Mouse (Mus musculus) embryonic facial prominence, embryonic 12.5 days (tissue): ENCODE data around the gene Kcnk16. TPM values are rescaled to one million over a fixed set of nuclear protein-coding genes. Genes with fewer than 3 reads are reported as not detected.

Source experiments
- ATAC-seq: fragments of 200-750 bp; cut with Nextera tagmentation; 2 replicates; pipeline ENCODE4 v1.8.0; 2017; ENCODE audit not compliant: insufficient number of reproducible peaks, insufficient read depth, low FRiP score, low TSS enrichment
- H3K27ac ChIP-seq: fragments of 300-500 bp; sonication (generic); 2 replicates; pipeline ENCODE4 v1.5.1; 2016; ENCODE audit warnings: mild to moderate bottlenecking
- H3K27me3 ChIP-seq: fragments of 300-500 bp; sonication (generic); 2 replicates; pipeline ENCODE4 v1.6.1; 2016; ENCODE audit warnings: mild to moderate bottlenecking, moderate library complexity
- H3K36me3 ChIP-seq: fragments of 300-500 bp; sonication (generic); 2 replicates; pipeline ENCODE4 v1.6.1; 2016; ENCODE audit warnings: mild to moderate bottlenecking
- H3K4me1 ChIP-seq: fragments of 300-500 bp; sonication (generic); 2 replicates; pipeline ENCODE4 v1.6.1; 2016
- H3K4me2 ChIP-seq: fragments of 300-500 bp; sonication (generic); replicated peaks from 2 replicates; pipeline ENCODE4 v1.6.1; 2016; ENCODE audit warnings: mild to moderate bottlenecking, moderate library complexity
- H3K4me3 ChIP-seq: fragments of 300-500 bp; sonication (generic); 2 replicates; pipeline ENCODE4 v1.5.1; 2016; ENCODE audit warnings: mild to moderate bottlenecking
- H3K9ac ChIP-seq: fragments of 300-500 bp; sonication (generic); 2 replicates; pipeline ENCODE4 v1.6.1; 2016; ENCODE audit warnings: mild to moderate bottlenecking, moderate library complexity
- H3K9me3 ChIP-seq: fragments of 300-500 bp; sonication (generic); 2 replicates; pipeline ENCODE4 v1.6.1; 2016; ENCODE audit warnings: mild to moderate bottlenecking, moderate library complexity
- WGBS: fragments of 180-500 bp; shearing (Covaris S2); methylation state at CpG from one replicate; pipeline ENCODE4 v1.1.7; 2016; 5-methylcytosine and 5-hydroxymethylcytosine counted together
- polyA plus RNA-seq: library from polyadenylated mRNA; unstranded; fragments of >200 nt; fragmentation: Nextera tagmentation; extraction: Ambion mirVana; gene quantifications from 2 replicates; pipeline ENCODE4 v1.2.1, GENCODE M21; 2016

Gene Kcnk16
- polyA plus RNA-seq, 1 experiment from 2014 or later = not detected

- H3K9me3 ChIP-seq = no peaks in the 10 kb centered on the region
- no peak overlapping the region for H3K9ac ChIP-seq
- no peaks in the 10 kb centered on the region for H3K27me3 ChIP-seq
- WGBS = 86% methylated on average over 7 of the region's 7 CpGs
- H3K4me3 ChIP-seq = no peak overlapping the region
- H3K4me2 ChIP-seq = no peak overlapping the region
- H3K27ac ChIP-seq = no peak overlapping the region
- ATAC-seq = no peak
- no peaks in the 10 kb centered on the region for H3K4me1 ChIP-seq
- H3K36me3 ChIP-seq = no peaks in the 10 kb centered on the region
Measured at GRCm38 (mm10) chr14:20214125-20214524, 54.9 kb downstream of the Kcnk16 start.

- H3K27ac ChIP-seq = no peak overlapping the region
- H3K9me3 ChIP-seq = no peaks in the 10 kb centered on the region
- no peak overlapping the region for H3K4me2 ChIP-seq
- H3K9ac ChIP-seq = no peak overlapping the region
- no peak for ATAC-seq
- H3K36me3 ChIP-seq = no peaks in the 10 kb centered on the region
- 72% methylated on average over 9 of the region's 9 CpGs for WGBS
- H3K27me3 ChIP-seq = no peaks in the 10 kb centered on the region
- H3K4me3 ChIP-seq = no peak overlapping the region
- H3K4me1 ChIP-seq = no peaks in the 10 kb centered on the region
Measured at GRCm38 (mm10) chr14:20211754-20212601, 57.0 kb downstream of the Kcnk16 start.

Other genes with a start within 250 kb of the Kcnk16 start
- 11.0 and 11.5 TPM in 2 replicates for gene Saysd1, start 130.7 kb downstream of the Kcnk16 start, polyA plus RNA-seq
- 6.5 and 6.9 TPM in 2 replicates for gene Kcnk5, start 87.4 kb downstream of the Kcnk16 start, polyA plus RNA-seq
- 14.1 and 15.6 TPM in 2 replicates for gene Nudt13, start 25.5 kb upstream of the Kcnk16 start, polyA plus RNA-seq
- gene Ecd, start 78.9 kb upstream of the Kcnk16 start, polyA plus RNA-seq = 56.9 and 58.7 TPM in 2 replicates
- 48.4 and 53.5 TPM in 2 replicates for gene Fam149b, start 79.0 kb upstream of the Kcnk16 start, polyA plus RNA-seq
- 231 and 238 TPM in 2 replicates for gene Dnajc9, start 119.7 kb upstream of the Kcnk16 start, polyA plus RNA-seq
- 87.4 and 91.6 TPM in 2 replicates for gene Mrps16, start 124.4 kb upstream of the Kcnk16 start, polyA plus RNA-seq
- gene Cfap70, start 183.0 kb upstream of the Kcnk16 start, polyA plus RNA-seq = 0.18 and 0.67 TPM in 2 replicates
- gene Anxa7, start 210.9 kb upstream of the Kcnk16 start, polyA plus RNA-seq = 30.8 and 34.0 TPM in 2 replicates
- gene Mss51, start 227.7 kb upstream of the Kcnk16 start, polyA plus RNA-seq = 1.4 and 1.6 TPM in 2 replicates